ENCODE assay signal across 16 mouse cellular contexts in genomic region chr3:101274794-101275193, GRCm38 (mm10). TPM values are rescaled to one million over a fixed set of nuclear protein-coding genes. Genes with fewer than 3 reads are reported as not detected.
DNase-seq lines count a peak whose midpoint lies in the region; ATAC-seq and TF ChIP-seq lines count a peak whose summit lies in the region.
"Had no signal": no experiment of that assay in that cellular context is flagged by ENCODE, and none has a peak within 500 bp of the region (broad histone marks: within the 10 kb centered on the region; RNA-seq: fewer than 3 reads in every experiment).

No protein-coding gene starts in this region.

- no peak for TF ChIP-seq CTCF in cerebellum, adult 2 months (IDR thresholded peaks at IDR 0.05; ENCODE audit: borderline replicate concordance, insufficient read depth, low read depth, low read length)

- DNase-seq in lung, postnatal 36 days, result peak; percentile 56
- no peak for DNase-seq in lung, postnatal 14 days
- DNase-seq in naive thymus-derived CD4-positive, alpha-beta T cell, adult 2 months (ENCODE audit: low read depth), result peak; percentile 91
- DNase-seq in thymus, postnatal 25 days, result peak; percentile 86
- no peak for DNase-seq in cerebellum, adult 2 months
- no peak for DNase-seq in kidney, postnatal 14 days
- DNase-seq: gastrocnemius, adult 2 months; liver, postnatal 0 days had no signal

- H3K27me3 ChIP-seq in cerebellum, adult 2 months (ENCODE audit: control insufficient read depth, insufficient read depth, low read length), result no peaks in the 10 kb centered on the region
- H3K27me3 ChIP-seq: intestine, embryonic 15.5 days; limb, embryonic 15.5 days; neural tube, embryonic 13.5 days had no signal

- H3K4me1 ChIP-seq in cerebellum, adult 2 months (ENCODE audit: control insufficient read depth, insufficient read depth, low read length), result no peaks in the 10 kb centered on the region; the same call in 1 of the 2 replicates
- H3K4me1 ChIP-seq: intestine, embryonic 15.5 days had no signal

- no peak overlapping the region for H3K4me3 ChIP-seq in cerebellum, adult 2 months (replicated peaks; ENCODE audit: insufficient read depth, low read depth, low read length)
- H3K4me3 ChIP-seq: gastrocnemius, adult 2 months; intestine, embryonic 15.5 days; limb, embryonic 15.5 days; neural tube, embryonic 13.5 days had no signal

- ATAC-seq in activated CD4-positive, CD25-positive, alpha-beta regulatory T cell, adult 4 months, result peak; percentile 78
- no peak for ATAC-seq in frontal cortex, adult (ENCODE audit: low TSS enrichment)
- ATAC-seq: forebrain, embryonic 14.5 days; intestine, embryonic 15.5 days; liver, postnatal 0 days had no signal

- H3K27ac ChIP-seq in cerebellum, adult 2 months (ENCODE audit: insufficient read depth, low read length), result no peak overlapping the region
- H3K27ac ChIP-seq: gastrocnemius, adult 2 months; intestine, embryonic 15.5 days; kidney, postnatal 0 days; limb, embryonic 15.5 days; neural tube, embryonic 13.5 days; stomach, postnatal 0 days had no signal

- 97% methylated on average over 3 of the region's 3 CpGs for WGBS in cerebellum, adult 2 months

- TF ChIP-seq POLR2A in cerebellum, adult 2 months (IDR thresholded peaks at IDR 0.05; ENCODE audit: borderline replicate concordance, insufficient read depth, low read length), result no peak

RNA-seq across cellular contexts. Expression of gene Cd2, which starts 12.9 kb away (rescaled TPM):
- 1,000 to 10,000 TPM; 1,534 to 1,587 TPM for polyA plus RNA-seq in activated CD4-positive, CD25-positive, alpha-beta regulatory T cell, adult 4 months (2017; shearing (Covaris generic))
- 0.08 and 0.13 TPM in 2 replicates for polyA plus RNA-seq in cerebellum, adult 2 months (2012; rRNA removed)
- polyA plus RNA-seq: kidney, postnatal 0 days; limb, embryonic 15.5 days; stomach, postnatal 0 days had no signal

Comparison
In these comparisons a context has a peak if more than half of its experiments do, and no peak if none do; other contexts are left out.
1. DNase-seq: peak in lung, postnatal 36 days (single experiment), naive thymus-derived CD4-positive, alpha-beta T cell, adult 2 months (single experiment) and thymus, postnatal 25 days (single experiment); none in lung, postnatal 14 days (single experiment), cerebellum, adult 2 months (0 of 2) and kidney, postnatal 14 days (single experiment).
2. RNA of gene Cd2, which starts 12.9 kb away (polyA plus RNA-seq): 1,534 to 1,587 TPM in activated CD4-positive, CD25-positive, alpha-beta regulatory T cell, adult 4 months; 0.08 to 0.13 TPM in cerebellum, adult 2 months; every median in the first group is over 1,000 times any median in the second.